Mouse (Mus musculus): ENCODE measurements around the gene Olfr549. TPM values are rescaled to one million over a fixed set of nuclear protein-coding genes. Genes with fewer than 3 reads are reported as not detected.

The Olfr549 gene
- not detected for total RNA-seq (2021)

DNA sequence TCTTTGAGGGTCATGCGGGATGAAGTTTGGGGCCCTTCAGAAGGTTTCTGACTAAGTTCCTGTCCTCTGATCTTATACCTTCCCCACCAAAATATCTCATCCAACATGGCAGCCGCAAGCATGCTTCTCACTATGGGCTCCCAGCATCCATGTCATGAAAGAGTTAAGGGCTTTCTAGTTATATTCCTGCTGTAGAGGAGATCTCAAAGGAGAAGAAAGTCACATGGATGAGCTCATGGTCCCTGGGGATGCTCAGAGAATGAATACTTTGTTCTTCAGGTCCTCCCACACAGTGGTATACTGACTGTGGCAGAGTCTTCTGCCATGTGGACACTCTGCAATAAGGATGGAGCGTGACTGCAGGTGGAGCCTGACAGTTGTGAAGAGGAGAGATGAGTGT, at the start of gene Olfr549:
Olfr549 (plus strand) TSS at position 301 of the 400 bp plus-strand sequence.
- no peak for DNase-seq

DNA sequence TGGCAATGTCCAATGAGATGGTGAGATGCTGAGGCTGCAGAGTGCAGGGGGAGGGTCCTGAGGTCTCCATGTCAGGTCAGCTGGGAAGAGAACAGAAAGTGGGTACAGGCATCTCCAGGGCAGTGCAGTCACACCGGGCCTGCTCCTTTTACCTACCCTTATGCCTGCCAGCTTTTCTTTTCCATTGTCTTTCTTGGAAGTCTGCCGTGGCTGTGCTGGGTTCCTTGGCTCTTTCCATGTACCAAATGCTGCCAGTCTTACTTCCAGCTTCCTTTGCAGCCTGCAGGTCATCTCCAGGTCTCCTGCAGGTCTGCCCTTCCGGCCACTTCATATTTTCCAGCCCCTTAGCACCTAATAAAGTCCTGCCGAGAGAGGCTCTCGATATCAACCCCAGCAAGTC, 47.7 kb upstream of the Olfr549 start:
- no peak for DNase-seq

DNA sequence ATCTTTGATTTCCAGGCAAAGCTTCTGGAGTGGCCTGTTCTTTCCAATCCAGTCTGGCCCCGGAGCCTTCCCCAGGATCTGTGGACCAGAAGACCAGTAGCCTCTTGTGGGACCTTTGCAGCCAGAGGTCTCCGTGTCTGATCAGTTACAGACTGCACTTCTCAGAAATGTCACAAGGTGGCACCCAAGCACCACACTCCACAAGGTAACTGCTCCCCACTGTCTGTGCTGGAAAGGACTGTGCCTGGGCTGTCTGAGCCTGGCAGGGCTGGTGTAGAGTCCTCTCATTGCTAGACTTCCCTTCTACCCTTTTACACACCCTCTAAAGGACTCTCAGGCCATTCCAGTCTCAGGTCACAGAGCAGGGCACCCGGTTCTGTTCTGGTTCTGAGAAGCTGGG, 42.8 kb upstream of the Olfr549 start:
- peak; percentile 66 to 74 for DNase-seq

DNA sequence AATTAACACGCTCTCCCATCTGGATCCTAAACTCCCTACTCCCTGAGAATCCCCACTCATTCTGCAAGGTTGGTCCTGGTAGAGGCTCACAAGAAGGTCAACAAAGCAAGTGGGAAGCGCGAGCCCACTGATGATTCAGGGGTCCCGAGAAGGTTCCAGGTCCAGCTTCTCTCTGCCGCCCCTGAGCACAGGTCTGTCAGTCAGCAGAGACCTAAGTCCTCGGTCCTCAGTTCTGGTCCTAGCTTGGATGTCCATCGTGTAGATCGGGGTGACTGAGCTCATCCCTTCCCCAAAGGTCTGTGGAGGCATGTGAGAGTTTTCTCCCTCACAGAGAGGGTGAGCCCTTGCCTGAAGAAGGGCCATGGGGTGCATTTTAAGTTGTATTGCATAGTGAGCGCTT, 41.6 kb upstream of the Olfr549 start:
- DNase-seq: no peak

DNA sequence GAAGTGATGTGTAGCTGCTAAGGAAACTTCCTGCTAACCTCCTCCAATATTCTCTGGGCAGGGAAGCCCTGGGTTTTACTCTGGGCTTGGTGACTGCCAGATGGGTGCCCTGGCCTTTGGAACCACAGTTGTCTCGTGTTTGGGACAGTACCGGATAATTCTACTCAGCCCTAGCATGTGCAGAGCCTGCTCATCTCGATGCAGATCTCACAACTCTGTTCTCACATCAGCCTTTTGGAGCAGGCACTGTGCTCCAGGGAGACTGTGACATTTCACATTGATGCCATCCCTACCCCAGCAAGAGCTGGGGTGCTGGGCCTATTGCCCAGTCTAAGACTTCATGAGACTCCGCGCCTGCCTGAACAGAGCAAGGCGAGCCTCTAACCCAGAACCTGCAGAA, 41.0 kb upstream of the Olfr549 start:
- no peak for DNase-seq

DNA sequence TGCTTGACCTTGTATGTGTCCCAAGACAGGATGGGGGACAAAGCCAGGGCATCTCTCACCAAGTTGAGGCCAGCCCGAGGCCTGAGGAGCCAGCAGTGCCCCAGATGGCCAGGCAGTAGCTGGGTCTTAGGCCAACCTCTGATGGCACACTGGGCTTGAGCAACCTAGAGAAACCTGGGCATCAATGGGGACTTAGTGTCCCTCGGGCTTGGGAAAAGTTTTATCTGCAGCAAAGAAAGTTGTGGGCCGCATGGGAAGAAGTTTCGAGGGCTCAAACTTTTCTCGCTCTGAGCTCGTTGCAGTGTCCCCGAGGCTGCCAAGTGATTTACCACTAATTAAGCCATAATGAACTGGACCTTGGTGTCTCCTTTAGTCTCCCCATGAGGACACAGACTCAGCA, 39.9 kb upstream of the Olfr549 start:
- no peak for DNase-seq

DNA sequence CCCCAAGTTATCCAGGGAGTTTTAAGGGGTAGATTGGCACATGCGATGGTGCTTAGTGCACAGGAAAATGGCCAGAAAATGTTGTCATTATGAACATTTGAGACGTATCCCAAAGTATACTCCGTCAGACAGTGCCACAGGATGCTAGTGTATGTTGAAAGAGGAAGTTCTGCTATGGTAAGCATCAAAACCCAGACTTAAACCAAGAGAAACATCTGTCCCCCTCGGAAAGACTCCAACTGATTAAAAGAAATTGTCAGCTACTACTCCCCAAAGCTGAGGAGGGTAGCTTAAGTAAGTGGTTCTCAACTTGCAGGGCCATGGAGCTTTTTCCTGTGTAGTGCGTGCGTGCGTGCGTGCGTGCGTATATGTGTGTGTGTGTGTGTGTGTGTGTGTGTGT, 37.7 kb upstream of the Olfr549 start:
- DNase-seq: no peak

DNA sequence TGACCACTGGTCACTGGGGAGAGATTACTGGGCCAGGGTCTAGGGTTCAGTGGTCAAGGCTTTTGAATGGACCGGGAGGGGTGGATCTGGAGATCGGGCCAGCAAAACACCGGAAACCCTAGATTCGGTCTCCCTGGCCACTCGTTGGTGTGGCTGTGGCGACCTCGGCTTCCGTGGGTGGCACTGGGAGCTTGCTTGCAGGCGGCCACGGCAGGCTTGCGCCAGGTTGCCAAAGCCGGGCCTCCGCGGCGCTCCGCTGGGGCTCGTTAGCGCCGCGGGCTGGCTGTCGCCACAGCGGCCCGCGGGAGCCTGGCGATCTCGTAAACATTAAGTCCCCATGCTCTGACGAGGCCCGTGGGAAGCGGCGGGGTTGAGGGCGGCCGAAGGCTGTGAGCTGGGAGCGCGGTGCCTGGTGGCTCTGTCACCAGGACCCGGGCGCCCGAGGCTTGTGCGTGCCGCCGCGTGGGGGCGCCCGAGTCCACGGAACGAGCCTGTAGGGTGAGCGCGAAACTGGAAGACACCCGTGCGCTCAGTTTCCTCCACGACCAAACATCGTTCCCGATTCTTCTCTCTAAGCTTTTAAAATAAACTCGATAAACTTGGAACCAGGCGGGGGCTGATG, 36.7 kb upstream of the Olfr549 start:
- peak; percentile 85 for DNase-seq

DNA sequence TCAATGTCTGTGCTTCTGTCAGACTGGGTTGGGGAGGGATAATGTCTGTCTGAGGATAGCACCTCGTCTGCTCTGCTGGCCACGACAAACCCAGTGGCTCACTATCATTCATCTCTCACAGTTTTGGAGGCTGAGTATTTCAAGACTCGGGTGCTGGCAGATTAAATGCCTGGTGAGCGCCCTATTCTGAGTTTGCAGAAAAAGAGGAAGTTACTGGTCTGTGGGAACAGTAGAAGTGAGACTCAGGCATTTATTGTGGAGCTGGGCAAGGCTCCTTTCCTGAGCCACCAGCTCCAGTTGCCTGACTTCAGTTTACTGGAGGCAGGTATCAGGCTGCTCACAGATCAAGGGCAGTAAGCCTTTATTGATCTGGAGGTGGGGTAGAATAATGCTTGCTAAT, 35.5 kb upstream of the Olfr549 start:
- DNase-seq: no peak

DNA sequence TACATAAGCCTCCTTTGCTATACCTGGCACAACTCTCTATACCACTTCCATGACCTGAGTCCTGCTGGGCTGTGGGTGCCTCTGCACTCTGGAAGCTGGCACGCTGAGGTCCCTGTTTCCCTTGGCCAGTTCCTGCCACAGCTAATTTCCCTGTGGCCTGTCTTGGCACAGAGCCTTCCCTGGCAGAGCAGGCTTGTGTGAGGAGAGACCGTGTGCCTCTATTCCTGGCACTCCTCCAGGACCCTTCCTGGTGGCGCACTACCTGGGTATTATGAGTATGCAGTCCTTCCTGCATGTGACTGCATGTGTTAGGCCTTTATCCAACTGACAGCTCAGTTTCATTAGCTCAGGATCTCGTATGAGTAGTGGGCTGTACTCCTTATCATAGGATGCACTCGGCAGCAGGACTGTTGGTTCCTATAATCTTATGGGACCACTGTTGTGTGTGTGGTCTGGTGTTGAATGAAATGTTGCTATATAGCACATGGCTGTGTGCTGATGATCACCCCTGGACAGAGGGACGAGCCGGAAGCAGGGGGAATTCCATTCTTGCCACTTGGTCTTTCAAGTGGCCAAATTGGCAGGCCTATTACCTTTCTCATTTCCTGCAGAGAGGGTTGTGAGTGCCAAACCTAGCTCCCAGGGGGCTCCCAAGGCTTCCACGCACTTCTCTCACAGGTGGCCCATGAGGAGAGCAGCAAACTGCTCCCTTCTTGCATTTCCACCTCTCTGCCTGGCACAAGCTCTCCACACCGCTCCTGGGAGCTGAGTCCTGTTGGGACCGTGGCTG, 33.2 kb upstream of the Olfr549 start:
- DNase-seq: no peak

DNA sequence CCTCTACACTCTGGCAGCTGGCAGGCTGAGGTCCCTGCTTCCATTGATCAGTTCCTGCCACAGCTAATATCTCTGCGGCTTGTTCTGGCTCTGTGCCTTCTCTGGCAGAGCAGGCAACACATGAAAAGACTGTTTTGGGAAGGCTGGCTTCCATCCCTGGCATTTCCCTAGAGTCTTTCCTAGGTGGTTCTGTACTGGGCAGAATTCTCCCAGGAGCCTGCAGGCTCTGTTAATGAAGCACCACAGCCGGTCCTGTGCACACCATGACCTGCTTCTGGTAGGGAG, 32.7 kb upstream of the Olfr549 start:
- peak; percentile 8 to 26 for DNase-seq

DNA sequence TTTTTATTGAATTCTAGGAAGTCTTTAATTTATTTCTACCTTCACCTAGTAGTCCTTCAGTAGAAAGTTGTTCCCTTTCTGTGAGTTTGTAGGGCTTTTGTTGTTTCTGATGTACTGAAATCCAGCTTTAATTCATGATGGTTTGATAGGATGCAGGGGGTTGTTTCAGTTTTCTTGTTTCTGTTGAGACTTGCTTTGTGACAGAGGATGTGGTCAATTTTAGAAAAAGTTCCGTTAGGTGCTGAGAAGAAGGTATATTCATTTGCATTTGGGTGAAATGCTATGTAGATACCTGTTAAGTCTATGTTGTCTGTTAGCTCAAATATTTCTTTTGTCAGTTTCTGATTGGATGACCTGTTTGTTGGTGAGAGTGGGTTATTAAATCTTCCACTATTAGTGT, 20.6 kb upstream of the Olfr549 start:
- no peak for DNase-seq

DNA sequence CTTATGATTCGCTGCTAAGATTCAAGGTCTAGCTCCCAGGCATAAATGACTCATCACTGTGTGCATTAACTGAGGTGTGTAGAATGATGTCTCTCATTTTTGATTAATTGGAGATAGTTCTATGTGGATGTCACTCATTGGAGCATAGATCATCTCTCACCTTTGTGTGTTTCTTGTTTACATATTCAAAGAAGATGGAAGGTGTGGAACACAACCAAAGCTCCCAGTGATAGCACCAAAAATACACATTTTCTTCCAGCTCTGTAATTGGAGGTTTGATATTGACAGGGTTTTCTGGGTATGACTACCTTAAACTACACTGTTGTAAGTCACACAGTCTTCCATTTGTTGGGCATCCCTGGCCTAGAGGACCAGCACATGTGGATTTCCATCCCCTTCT, 15.2 kb upstream of the Olfr549 start, which contains the start of gene Olfr547:
Olfr547 (plus strand) TSS at position 301 of the 400 bp plus-strand sequence.
- DNase-seq: no peak

DNA sequence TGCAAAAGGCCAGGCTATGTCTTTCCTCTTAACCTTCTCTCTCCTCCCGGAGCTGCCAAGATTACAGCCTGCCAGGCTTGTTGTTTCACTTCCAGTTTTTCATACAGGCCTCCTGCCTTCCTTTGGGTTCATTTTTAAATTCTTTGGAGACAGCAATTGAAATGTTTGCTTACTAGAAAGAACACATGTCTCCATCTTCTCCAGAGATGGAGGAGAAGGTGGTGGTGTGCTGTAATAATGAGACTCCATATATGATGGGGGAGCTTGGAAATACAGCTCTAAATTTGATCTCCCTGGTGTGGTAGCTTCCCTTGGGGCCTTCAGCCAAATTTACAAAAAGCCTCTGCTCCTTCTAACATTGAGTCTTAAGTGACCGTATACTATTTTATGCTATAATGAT, 9.1 kb upstream of the Olfr549 start, which contains the start of gene Olfr548-ps1:
Olfr548-ps1 (plus strand) TSS at position 301 of the 400 bp plus-strand sequence.
- DNase-seq: no peak

DNA sequence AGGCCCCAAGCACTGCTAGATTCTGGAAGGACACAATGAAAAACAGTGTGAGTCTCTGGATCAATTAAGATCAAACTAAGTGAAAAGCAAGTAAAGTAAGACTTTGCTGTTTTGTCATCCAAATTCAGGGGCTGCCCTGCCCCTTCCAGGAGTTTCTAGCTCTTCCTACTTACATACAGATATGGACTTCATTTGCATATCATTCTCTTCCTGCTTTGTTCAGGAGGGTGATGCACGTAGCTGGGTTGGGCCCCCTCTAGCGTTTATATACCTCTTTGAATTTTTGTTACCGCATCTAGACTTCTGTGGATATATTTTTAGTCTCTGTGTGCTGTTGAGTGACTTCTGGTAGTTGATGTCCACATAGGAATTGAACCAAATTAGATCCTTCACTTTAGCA, 8.4 kb upstream of the Olfr549 start:
- no peak for DNase-seq

DNA sequence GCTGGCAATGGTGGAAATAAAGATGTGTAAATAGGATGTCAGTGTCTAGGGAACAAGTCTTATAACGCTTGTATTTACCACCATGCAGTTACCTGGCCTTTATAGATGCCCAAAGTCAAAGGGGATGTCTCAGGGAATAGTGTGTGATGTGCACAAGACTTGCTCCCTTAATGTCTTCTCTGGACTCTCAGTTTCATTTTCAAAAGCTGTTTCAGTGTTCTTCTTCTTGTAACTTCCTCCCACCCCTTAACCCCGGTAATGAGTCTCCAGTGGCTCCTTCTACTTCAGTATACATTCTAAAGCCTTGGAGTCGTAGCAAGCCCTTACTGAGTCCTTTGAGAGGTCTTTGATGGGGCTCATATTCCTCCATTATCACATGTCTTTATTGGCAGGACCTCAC, 3.6 kb downstream of the Olfr549 start:
- no peak for DNase-seq

DNA sequence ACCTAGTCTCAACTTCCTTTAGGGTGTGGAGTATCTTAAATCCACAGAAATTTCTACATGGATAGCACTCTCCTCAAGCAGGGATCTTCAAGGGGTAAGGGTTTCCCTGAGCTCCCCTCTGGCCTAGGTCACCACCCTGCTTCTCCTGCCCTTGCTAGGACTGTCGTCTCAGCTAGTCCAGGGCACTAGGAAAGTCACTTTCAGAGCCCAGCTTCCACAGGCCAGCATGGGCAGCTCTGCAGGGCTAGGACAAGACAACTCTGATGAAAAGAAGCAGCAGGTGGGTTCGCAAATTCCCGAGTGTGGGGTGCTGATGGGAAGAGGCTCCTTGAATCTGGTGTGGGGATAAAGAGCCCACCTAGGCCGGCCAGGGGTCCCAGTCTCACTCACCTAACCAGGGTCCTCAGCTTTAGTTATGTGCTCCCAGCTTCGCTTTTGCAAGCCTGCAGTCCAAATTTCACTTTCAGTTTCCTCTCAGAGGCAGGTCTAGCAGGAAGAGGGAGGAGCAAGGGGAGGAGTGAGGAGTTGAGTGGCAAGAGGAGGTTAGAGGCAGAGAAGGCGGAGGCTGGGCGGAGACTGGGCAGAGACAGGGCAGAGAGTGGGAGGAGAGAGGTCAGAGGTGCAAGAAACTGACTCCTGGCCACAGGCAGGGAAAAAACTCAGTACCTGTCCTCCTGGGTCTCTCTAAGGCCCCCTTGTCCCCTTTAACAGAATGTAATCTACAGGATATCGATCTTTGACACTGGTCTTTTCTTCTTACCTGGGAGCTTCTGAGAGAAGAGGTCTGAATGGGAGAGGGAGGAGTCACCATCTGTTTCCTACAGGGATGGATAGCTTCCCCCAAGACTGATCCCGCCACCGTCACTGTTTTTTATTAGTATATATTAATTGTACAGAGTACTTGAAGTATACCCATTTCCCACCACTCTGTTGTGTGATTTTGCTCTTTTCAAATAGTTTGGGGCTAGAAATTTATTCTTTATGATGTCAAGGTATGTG, 15.6 kb downstream of the Olfr549 start, which contains the start of gene Trim21:
Trim21 (minus strand) TSS at position 488 of the 999 bp plus-strand sequence.
- DNase-seq: peak; percentile 45 to 52

DNA sequence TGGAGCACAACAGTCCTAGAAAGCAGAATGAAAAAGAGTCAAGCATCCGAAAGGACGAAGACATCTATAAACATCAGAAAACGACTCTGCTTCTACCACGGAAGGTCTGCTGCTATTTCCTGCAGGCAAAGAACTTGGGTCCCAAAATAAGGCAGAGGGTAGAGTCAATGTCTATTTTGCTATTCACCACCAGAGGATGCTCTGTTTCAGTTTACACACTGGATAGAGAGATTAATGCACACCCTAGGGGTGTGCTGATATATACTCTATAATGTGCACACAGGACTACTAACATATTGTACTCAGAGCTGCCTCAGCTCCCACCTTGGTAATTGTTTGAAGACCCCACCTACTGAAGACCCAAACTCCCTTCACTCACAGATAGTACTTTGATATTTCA, 16.5 kb downstream of the Olfr549 start:
- no peak for DNase-seq

DNA sequence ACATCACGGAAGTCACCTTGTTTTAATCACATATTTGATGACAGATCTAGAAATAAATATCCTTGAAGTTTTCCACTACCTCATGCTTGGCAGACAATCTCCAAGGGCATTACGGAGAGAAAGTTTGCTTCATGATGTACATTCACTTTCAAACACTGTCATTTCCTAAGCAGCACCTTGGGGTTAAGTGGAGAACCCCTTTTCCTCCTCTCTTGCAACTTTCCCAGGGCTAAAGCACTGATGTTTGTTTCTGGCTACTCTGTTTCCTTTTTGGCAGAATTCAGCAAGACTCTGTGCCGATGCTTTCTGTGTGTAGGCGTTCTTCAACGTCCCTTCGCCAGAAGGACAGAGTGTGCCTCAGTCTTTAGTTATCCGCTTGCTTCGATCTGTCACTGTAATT, 21.5 kb downstream of the Olfr549 start, which contains the start of gene Olfr550:
Olfr550 (plus strand) TSS at position 301 of the 400 bp plus-strand sequence.
- DNase-seq: no peak

DNA sequence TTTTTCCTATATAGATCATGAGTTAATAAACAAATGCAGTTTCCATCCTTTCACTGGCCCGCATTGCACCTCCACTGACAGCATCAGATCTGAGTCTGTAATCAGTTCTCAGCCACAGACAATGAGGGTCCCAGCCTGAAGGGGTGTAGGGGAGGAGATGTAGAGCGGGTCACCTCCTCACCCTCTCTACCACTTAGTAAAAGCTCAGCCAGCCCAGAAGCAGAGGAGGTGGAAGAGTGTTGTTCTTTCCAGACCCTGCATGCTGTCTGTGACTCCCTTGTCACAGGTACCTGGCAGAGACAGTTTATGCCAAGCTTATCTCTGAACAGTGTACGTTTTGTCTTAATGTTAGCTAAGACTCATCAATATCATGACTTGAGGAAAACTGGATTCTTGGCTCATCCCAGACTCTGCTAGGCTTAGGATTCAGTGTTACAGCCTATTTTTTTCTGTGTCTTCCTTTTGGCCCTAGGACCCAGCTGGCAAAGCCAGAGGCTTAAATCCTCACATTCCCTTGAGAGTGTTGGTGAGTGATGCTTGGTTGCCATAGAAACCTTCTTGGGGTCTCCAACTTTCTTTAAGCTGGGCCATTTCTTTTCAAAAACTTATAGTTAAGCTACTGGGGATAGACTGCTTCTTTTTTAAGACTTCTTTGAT, 23.6 kb downstream of the Olfr549 start:
- DNase-seq: no peak

DNA sequence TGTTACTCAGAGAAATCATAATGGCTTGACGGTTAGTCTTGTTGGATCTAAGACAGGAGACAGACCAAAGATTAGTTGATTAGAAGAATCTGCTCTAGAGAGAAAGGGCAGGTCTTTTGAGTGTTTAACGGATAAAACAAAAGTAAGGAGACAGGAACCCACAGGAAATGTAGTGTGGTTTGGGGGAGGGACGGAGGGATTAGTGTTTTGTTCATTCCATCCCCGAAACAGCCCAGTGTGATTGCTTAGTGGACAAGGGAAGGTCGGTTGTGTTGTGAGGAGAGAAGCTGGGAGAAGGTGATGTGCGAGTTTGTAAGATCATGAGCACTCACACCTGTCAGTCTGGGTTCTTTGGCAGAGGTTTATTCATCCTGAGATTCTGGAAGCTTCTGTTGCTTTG, 26.3 kb downstream of the Olfr549 start:
- DNase-seq: no peak

DNA sequence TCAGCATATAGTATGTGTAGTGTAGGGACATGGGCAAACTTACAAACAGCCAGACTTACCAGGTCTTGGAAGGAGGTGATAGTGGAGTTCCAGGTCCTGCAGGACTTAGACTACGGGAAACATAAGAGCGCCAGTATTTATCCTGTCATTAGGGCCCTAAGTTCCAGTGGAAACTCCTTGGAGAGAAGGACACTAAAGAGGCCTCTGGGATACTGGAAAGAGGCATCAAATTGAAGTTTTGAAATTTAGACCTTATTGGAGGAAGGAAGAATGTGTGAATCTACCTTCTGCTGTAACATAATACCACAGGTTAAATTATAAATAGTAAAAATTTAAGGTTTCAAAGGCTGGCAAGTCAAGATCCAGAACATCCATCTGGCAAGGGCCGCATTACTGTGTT, 42.1 kb downstream of the Olfr549 start, which contains the start of gene Olfr551:
Olfr551 (minus strand) TSS at position 101 of the 400 bp plus-strand sequence.
- no peak for DNase-seq

All from layer of hippocampus, postnatal 36 days (tissue).